Mouse (Mus musculus) megakaryocyte-erythroid progenitor cell, adult 5-6 weeks (primary cell): Measurements from ENCODE around the gene Wfdc11. TPM values are rescaled to one million over a fixed set of nuclear protein-coding genes. Genes with fewer than 3 reads are reported as not detected.
"Not testable (repeated sequence)": the region's sequence is repeated elsewhere in the genome, so short reads cannot be mapped to it uniquely, and the experiment has no call there.

ENCODE experiments used
- ATAC-seq: replicated peaks from 2 replicates; pipeline ENCODE4 v1.8.0; 2016; ENCODE audit warnings: mild to moderate bottlenecking, inconsistent platforms; ENCODE audit not compliant: severe bottlenecking, poor library complexity, low FRiP score, low TSS enrichment
- total RNA-seq, 2 experiments: library from RNA; stranded (forward) in 1 of 2; stranded (reverse) in 1 of 2; fragments of 200-1000, 215-1000 nt in 1 of 2; fragments of >200 nt in 1 of 2; fragmentation: Nextera tagmentation in 1 of 2; gene quantifications; 2 replicates each; pipeline ENCODE4 v1.2.3; 2014 to 2017

The Wfdc11 gene
- total RNA-seq (2014; fragmentation: Nextera tagmentation) (not detected in 2 replicates), total RNA-seq (2017) (not detected in 2 replicates)

GRCm38 (mm10) chr2:164673987-164674386 lies at the start of gene Wfdc11:
Wfdc11 (minus strand) TSS chr2:164674087.
- no peak for ATAC-seq

- no peak for ATAC-seq
These were observed 49.4 kb upstream of the Wfdc11 start for GRCm38 (mm10) chr2:164723276-164723675.

- not testable (repeated sequence) for ATAC-seq
These were observed 42.4 kb upstream of the Wfdc11 start for GRCm38 (mm10) chr2:164716194-164716786.

DNA sequence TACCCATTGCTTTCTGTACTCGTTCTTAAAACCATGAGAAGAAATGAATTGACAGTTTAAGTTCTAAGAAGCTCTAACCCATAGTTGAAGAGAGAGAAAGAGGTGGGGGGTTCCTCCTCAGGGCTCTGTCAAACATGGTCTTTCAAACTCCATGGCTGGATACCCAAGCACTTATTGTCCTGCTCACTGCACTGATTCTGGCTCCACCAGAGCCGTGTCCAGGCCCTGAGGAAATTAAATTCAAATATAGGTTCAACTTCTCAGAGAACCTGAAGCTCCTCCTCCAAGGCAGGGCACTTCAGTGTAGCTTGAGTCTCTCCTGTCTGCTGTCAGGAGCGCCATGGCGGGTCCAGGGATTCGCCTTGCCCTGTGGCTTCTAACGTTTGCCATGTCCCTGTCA lies 41.1 kb upstream of the Wfdc11 start, which contains the start of gene Spint5:
Gene Spint5 (plus strand): TSS at position 301 of the 400 bp plus-strand sequence.
- no peak for ATAC-seq

DNA sequence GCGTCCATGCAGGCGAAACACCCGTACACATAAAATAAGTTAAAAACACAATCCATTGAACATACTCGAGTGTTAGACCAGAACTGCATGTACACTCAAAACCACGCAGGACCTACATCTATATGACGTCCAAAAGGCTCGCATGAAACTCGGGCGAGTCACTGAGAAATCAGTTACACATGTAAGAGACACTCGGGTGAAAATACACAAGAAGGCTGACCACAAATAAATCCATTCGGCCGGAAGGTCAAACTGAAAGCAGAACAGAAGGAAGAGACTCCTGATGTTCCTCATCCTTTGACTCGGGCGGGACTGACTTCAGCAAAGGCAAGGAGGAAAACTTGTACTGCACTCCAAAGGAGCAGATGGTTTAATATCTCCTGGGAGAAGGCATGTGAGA lies 32.1 kb upstream of the Wfdc11 start:
- ATAC-seq, result no peak

DNA sequence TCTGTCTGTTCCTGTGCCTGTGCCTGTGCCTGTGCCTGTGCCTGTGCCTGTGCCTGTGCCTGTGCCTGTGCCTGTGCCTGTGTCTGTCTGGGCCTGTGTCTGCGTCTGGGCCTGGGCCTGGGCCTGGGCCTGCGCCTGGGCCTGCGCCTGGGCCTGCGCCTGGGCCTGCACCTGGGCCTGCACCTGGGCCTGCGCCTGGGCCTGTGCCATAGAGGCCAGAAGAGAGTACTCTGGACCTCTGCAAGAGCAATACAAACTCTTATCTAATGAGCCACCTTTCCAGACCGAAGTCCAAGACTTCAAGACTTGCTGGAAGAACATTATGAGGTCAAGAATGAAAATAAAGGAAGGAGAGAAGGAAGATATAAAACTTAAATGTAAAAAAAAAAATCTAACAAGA lies 31.4 kb upstream of the Wfdc11 start:
- no peak for ATAC-seq

- no peak for ATAC-seq
These were observed 30.3 kb upstream of the Wfdc11 start for GRCm38 (mm10) chr2:164704235-164704634.

- ATAC-seq, result no peak
These were observed 27.9 kb upstream of the Wfdc11 start for GRCm38 (mm10) chr2:164701761-164702160.

DNA sequence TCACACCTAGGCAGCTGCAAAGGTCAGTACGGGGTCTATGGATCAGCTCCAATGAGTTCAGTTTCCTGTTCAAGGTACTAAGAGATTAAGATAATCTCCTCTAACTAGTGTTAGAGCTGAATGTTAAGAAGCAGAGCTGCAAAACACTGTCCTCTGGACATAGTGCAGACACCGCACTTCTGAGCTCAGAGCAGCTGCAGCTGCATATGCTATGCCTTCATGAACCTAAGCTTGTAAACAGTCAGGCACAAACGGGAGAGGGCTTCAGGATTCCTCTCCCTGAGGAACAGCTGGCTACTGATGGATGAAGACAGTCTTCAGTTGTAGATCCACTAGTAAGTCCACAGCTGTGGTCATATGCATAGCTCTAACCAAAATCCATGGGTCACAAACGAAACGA lies 27.1 kb upstream of the Wfdc11 start:
- no peak for ATAC-seq

GRCm38 (mm10) chr2:164698201-164698600 lies 24.3 kb upstream of the Wfdc11 start, which contains the start of gene Spint4:
Spint4 (plus strand) TSS chr2:164698501.
- no peak for ATAC-seq

DNA sequence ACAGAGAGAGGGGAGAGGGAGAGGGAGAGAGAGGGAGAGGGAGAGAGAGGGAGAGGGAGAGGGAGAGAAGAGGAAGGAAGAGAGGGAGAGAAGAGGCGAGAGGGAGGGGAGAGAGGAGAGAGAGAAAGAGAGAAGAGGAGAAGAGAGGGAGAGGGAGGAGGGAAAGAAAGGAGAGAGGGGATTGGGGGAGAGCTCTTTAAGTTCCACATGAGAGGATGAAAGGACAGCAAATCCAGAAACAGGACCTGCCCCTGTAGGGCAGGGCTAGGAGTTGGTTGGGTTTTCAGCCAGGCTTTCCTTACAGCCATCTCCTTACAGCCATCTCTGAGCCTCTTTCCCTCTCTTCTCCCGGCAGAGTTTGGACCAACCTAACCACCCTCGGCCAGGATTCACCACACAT lies 10.9 kb upstream of the Wfdc11 start, which contains the start of gene Wfdc13:
Gene Wfdc13 (plus strand): TSS at position 301 of the 400 bp plus-strand sequence.
- no peak for ATAC-seq

DNA sequence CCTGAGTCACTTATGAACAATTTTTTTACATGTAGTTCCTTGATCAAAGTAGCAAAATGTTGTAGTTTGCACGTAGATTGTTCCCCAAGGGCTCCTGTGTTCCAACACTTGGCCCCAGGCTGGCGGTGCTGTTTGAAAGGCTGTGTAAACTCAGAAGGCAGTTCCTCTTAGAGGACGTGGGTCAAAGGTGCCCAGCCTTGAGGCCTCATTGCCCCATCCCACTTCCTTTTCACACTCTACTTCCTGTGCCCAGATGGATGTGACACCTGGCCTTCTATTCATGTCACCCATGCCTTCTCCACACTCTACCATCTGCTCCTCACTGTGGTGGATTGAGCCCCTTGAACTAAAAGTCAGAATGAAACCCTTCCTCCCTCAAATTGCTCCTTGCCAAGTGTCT lies 6.0 kb upstream of the Wfdc11 start:
- ATAC-seq, result no peak

DNA sequence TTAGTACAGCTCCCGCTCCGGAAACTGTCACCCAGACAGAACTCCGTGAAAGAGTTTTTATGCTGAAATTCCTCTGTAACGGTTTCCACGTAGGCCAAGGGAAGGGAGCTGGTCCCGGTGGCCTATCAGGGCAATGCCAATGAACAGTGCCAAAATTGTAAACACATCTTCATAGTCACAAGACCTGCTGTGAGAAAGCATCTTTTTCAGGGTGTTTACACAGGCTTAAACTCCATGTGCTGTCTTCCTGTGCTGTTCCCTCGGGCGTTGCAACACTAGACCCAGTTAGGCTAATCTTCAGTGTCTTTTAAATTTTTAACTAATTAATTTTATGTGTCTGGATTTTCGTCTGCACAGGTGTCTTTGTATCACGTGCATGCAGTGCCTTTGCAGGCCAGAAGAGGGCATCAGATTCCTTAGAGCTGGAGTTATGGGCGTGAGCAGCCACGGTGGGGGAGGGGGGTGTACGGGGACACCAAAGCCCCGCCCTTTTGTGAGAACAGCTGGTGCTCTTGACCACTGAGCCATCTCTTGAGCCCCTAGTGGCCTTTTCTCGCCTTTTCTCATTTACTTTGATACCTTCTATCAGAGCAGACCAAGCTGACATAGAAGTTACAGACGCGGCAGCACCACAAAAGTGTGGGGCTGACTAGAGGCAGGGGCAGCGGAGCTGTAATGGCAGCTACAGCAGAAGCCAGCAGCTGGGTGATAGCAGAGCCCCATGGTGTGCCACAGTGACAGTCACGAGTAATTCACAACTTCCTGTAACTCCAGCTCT lies 5.2 kb upstream of the Wfdc11 start:
- ATAC-seq, result peak; percentile 92

- peak; percentile 50; the same call in 1 of the 2 replicates for ATAC-seq
These were observed 3.2 kb upstream of the Wfdc11 start for GRCm38 (mm10) chr2:164676916-164677685.

GRCm38 (mm10) chr2:164676103-164676502 lies 2.2 kb upstream of the Wfdc11 start:
- no peak for ATAC-seq

DNA sequence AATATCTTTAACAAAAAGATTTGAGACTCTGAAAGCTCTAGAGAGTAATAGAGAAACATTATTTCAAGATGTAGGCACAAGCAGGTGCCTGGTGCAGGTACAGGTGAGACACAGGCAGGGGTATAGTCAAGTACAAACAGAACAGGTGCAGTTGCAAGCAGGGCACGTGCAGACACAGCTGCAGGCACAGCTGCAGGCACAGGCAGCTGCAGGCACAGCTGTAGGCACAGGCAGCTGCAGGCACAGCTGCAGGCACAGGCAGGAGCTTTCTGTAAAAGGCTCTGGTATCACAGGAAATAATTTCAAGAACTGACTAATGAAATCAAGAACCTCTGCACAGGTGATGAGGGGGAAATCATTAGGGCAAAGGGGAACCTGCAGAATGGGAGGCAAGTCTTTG lies 2.9 kb downstream of the Wfdc11 start:
- ATAC-seq, result no peak

DNA sequence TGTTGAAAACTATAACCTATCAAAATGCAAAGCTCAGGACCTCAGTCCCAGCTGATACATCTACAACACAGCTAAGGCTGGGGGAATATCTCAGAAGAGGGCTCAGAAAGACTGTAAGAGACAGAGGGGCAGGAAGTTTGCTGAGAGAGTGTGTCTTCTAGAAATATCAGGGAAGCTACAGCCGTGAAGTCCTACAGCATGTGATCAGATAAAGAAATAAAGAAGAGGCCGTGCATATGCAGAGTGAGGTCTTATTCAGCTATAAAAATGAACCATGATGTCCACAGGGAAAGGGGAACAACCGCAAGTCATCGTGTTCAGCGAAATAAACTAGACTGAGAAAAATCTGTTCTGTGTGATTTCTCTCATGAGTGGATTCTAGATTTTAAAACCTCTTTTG lies 3.6 kb downstream of the Wfdc11 start:
- ATAC-seq, result no peak

DNA sequence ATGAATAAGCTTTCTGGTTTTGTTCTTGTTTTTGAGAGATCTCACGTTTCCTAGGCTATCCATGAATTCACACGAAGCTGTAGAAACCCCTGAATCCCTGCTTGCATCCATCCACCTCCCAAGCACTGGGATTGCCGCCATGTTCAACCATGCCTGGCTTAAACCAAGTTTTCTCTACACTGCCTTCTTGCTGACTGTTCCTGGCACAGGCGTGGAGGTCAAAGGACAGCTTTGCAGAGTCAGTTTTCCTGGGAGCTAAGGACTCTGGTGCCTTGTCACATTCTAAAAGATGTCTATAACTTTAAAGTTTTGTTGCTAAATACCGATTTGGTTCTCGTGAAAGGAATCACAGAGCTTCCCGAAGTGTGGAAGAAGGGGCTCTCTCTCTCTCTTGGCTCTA lies 9.0 kb downstream of the Wfdc11 start:
- ATAC-seq, result no peak

DNA sequence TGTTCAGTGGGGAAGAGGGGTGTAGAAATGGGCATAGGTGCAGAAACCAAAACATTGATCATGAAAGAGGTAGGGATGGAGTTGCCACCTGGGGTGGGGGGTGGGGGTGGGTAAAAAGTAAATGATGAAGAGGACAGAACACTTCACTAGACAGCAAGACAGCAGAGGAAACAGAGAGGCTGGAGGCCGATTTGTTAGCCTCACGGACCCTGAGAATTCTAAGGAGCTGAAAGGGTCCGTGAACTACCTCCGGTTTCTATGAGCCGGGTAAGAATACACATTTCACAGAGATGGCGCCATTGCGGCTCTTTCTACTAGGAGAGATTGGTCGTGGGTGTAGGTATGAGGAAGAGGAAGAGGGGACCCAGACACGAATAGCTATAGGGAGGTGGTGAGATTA lies 17.4 kb downstream of the Wfdc11 start, which contains the start of gene Wfdc9:
Gene Wfdc9 (minus strand): TSS at position 101 of the 400 bp plus-strand sequence.
- ATAC-seq, result no peak

- ATAC-seq, result peak; percentile 98
These were observed 18.0 kb downstream of the Wfdc11 start, which contains the start of gene Wfdc10 for GRCm38 (mm10) chr2:164655858-164656257. Wfdc10 (plus strand) TSS chr2:164656046.
